Mouse (Mus musculus): Measurements from ENCODE around the gene Scube1.

DNA sequence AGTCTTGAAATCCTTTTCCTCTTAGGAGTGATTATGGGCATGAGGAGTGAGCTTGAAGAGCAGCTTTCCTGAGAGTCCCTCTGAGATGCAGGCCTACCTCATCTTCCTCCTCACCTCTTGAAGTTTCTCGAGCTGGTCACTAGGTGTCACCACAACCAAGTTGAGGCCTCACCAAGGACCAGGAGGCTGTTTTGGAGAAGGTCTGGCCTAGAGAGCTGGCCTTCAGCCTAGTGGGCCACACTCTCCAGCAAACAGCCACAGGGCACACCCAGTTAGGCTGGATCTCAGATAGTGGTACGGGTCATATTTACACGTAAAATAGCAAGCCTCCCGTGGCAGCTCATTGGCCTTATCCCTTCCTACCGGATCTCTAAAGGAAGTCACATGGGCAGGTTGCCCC is 60.1 kb downstream of the Scube1 start:
- peak; percentile 73 for TF ChIP-seq CTCF (IDR thresholded peaks at IDR 0.05; ENCODE audit: low read depth, low read length)
- no peak for TF ChIP-seq POLR2A (IDR thresholded peaks at IDR 0.05; ENCODE audit: extremely low read depth, insufficient read depth, low read length)
